Mouse (Mus musculus): ENCODE measurements around the gene Setd3. TPM values are rescaled to one million over a fixed set of nuclear protein-coding genes. Genes with fewer than 3 reads are reported as not detected.

Gene Setd3
- polyA plus RNA-seq, 1 experiment from 2014 or later: 35.6 TPM

GRCm38 (mm10) chr12:108176366-108176765, 2.7 kb downstream of the Setd3 start:
- Histone ChIP-seq H3K9ac (replicated peaks) (no peak overlapping the region), H3K4me1 (ENCODE audit: insufficient read depth) (peaks cover 41% of the 10 kb centered on the region), H3K27me3 (ENCODE audit: insufficient read depth, low read length) (no peaks in the 10 kb centered on the region), H3K27ac (ENCODE audit: low read depth) (peak overlapping the region; percentile 24), H3K4me2 (ENCODE audit: low read depth, low read length) (peak overlapping the region; percentile 36), H3K36me3 (replicated peaks; ENCODE audit: insufficient read depth, low read length) (no peaks in the 10 kb centered on the region), H3K9me3 (ENCODE audit: low read length) (no peaks in the 10 kb centered on the region), H3K4me3 (ENCODE audit: low read depth, low read length) (no peak overlapping the region)
- 55% methylated on average over 3 of the region's 3 CpGs for WGBS (ENCODE audit: insufficient replicate concordance)
- DNase-seq: no peak
- no peak for ATAC-seq
- TF ChIP-seq CTCF (IDR thresholded peaks at IDR 0.05; ENCODE audit: low read depth) (no peak), EP300 (IDR thresholded peaks at IDR 0.05; ENCODE audit: low read depth) (no peak)

- Histone ChIP-seq H3K4me1 (ENCODE audit: insufficient read depth) (peaks cover 43% of the 10 kb centered on the region), H3K27me3 (ENCODE audit: insufficient read depth, low read length) (no peaks in the 10 kb centered on the region), H3K9me3 (ENCODE audit: low read length) (no peaks in the 10 kb centered on the region), H3K9ac (replicated peaks) (no peak overlapping the region; the same call in 1 of the 2 replicates), H3K27ac (ENCODE audit: low read depth) (peak overlapping the region; percentile 60), H3K36me3 (replicated peaks; ENCODE audit: insufficient read depth, low read length) (no peaks in the 10 kb centered on the region), H3K4me2 (ENCODE audit: low read depth, low read length) (peak overlapping the region; percentile 58), H3K4me3 (ENCODE audit: low read depth, low read length) (peak overlapping the region; percentile 8; the same call in 1 of the 2 replicates)
- TF ChIP-seq EP300 (IDR thresholded peaks at IDR 0.05; ENCODE audit: low read depth): no peak
- TF ChIP-seq CTCF (IDR thresholded peaks at IDR 0.05; ENCODE audit: low read depth): no peak
- WGBS (ENCODE audit: insufficient replicate concordance): 64% methylated on average over 8 of the region's 8 CpGs
- no peak for DNase-seq
- no peak for ATAC-seq
Observed at GRCm38 (mm10) chr12:108174606-108175505, 4.3 kb downstream of the Setd3 start.

- H3K4me2 ChIP-seq (ENCODE audit: low read depth, low read length): no peak overlapping the region
- H3K4me3 ChIP-seq (ENCODE audit: low read depth, low read length): no peak overlapping the region
- 64% methylated on average over 4 of the region's 4 CpGs for WGBS (ENCODE audit: insufficient replicate concordance)
- H3K9me3 ChIP-seq (ENCODE audit: low read length): no peaks in the 10 kb centered on the region
- H3K4me1 ChIP-seq (ENCODE audit: insufficient read depth): peaks cover 43% of the 10 kb centered on the region
- H3K9ac ChIP-seq (replicated peaks): no peak overlapping the region
- no peaks in the 10 kb centered on the region for H3K36me3 ChIP-seq (replicated peaks; ENCODE audit: insufficient read depth, low read length)
- H3K27ac ChIP-seq (ENCODE audit: low read depth): no peak overlapping the region
- DNase-seq (no peak), ATAC-seq (no peak)
- no peaks in the 10 kb centered on the region for H3K27me3 ChIP-seq (ENCODE audit: insufficient read depth, low read length)
- TF ChIP-seq CTCF (IDR thresholded peaks at IDR 0.05; ENCODE audit: low read depth) (no peak), EP300 (IDR thresholded peaks at IDR 0.05; ENCODE audit: low read depth) (no peak)
Observed at GRCm38 (mm10) chr12:108172639-108173038, 6.5 kb downstream of the Setd3 start.

GRCm38 (mm10) chr12:108171336-108171735, 7.8 kb downstream of the Setd3 start:
- Histone ChIP-seq H3K36me3 (replicated peaks; ENCODE audit: insufficient read depth, low read length) (no peaks in the 10 kb centered on the region), H3K4me1 (ENCODE audit: insufficient read depth) (peaks cover 33% of the 10 kb centered on the region), H3K9ac (replicated peaks) (no peak overlapping the region), H3K4me3 (ENCODE audit: low read depth, low read length) (no peak overlapping the region), H3K27ac (ENCODE audit: low read depth) (no peak overlapping the region), H3K27me3 (ENCODE audit: insufficient read depth, low read length) (no peaks in the 10 kb centered on the region), H3K9me3 (ENCODE audit: low read length) (no peaks in the 10 kb centered on the region), H3K4me2 (ENCODE audit: low read depth, low read length) (no peak overlapping the region)
- ATAC-seq: no peak
- DNase-seq: no peak
- TF ChIP-seq CTCF (IDR thresholded peaks at IDR 0.05; ENCODE audit: low read depth): no peak

- Histone ChIP-seq H3K4me1 (ENCODE audit: insufficient read depth) (peaks cover 31% of the 10 kb centered on the region), H3K4me2 (ENCODE audit: low read depth, low read length) (no peak overlapping the region), H3K36me3 (replicated peaks; ENCODE audit: insufficient read depth, low read length) (no peaks in the 10 kb centered on the region), H3K27ac (ENCODE audit: low read depth) (no peak overlapping the region), H3K9me3 (ENCODE audit: low read length) (no peaks in the 10 kb centered on the region), H3K4me3 (ENCODE audit: low read depth, low read length) (no peak overlapping the region), H3K27me3 (ENCODE audit: insufficient read depth, low read length) (no peaks in the 10 kb centered on the region), H3K9ac (replicated peaks) (no peak overlapping the region)
- DNase-seq (no peak), ATAC-seq (no peak)
- 66% methylated on average over 3 of the region's 3 CpGs for WGBS (ENCODE audit: insufficient replicate concordance)
- TF ChIP-seq EP300 (IDR thresholded peaks at IDR 0.05; ENCODE audit: low read depth): no peak
- TF ChIP-seq CTCF (IDR thresholded peaks at IDR 0.05; ENCODE audit: low read depth): no peak
Observed at GRCm38 (mm10) chr12:108170467-108170866, 8.6 kb downstream of the Setd3 start.

- ATAC-seq (no peak), DNase-seq (no peak)
- WGBS (ENCODE audit: insufficient replicate concordance): 45% methylated on average over 3 of the region's 3 CpGs
- H3K9me3 ChIP-seq (ENCODE audit: low read length): no peaks in the 10 kb centered on the region
- H3K4me2 ChIP-seq (ENCODE audit: low read depth, low read length): no peak overlapping the region
- H3K36me3 ChIP-seq (replicated peaks; ENCODE audit: insufficient read depth, low read length): peaks cover 2% of the 10 kb centered on the region
- no peaks in the 10 kb centered on the region for H3K27me3 ChIP-seq (ENCODE audit: insufficient read depth, low read length)
- H3K9ac ChIP-seq (replicated peaks): no peak overlapping the region
- TF ChIP-seq EP300 (IDR thresholded peaks at IDR 0.05; ENCODE audit: low read depth): no peak
- no peak for TF ChIP-seq CTCF (IDR thresholded peaks at IDR 0.05; ENCODE audit: low read depth)
- H3K4me1 ChIP-seq (ENCODE audit: insufficient read depth): peaks cover 31% of the 10 kb centered on the region
- no peak overlapping the region for H3K4me3 ChIP-seq (ENCODE audit: low read depth, low read length)
- H3K27ac ChIP-seq (ENCODE audit: low read depth): no peak overlapping the region
Observed at GRCm38 (mm10) chr12:108168909-108169308, 10.2 kb downstream of the Setd3 start.

Measured in liver, postnatal 0 days (tissue).